Mouse (Mus musculus) heart, embryonic 13.5 days (tissue): ENCODE measurements at regions not wholly inside any gene's neighbourhood (a gene's known extent, or its start where the extent isn't known, plus 50 kb on each side); places are given as distances from the start of the nearest gene placed in this dataset.

ENCODE experiments used
- ATAC-seq: fragments of 200-750 bp; cut with Nextera tagmentation; 2 replicates; pipeline ENCODE4 v1.8.0; 2017; ENCODE audit warnings: moderate TSS enrichment; ENCODE audit not compliant: insufficient number of reproducible peaks, low FRiP score, low TSS enrichment; ENCODE audit errors: extremely low read depth
- H3K27ac ChIP-seq: fragments of 300-500 bp; sonication (generic); replicated peaks from 2 replicates; pipeline ENCODE4 v1.5.1; 2015; ENCODE audit warnings: moderate library complexity, mild to moderate bottlenecking, inconsistent platforms
- H3K27me3 ChIP-seq: fragments of 300-500 bp; sonication (generic); replicated peaks from 2 replicates; pipeline ENCODE4 v1.6.1; 2015; ENCODE audit warnings: mild to moderate bottlenecking, inconsistent platforms
- H3K36me3 ChIP-seq: fragments of 300-500 bp; sonication (generic); 2 replicates; pipeline ENCODE4 v1.6.1; 2015; ENCODE audit warnings: mild to moderate bottlenecking, inconsistent platforms
- H3K4me1 ChIP-seq: fragments of 300-500 bp; sonication (generic); 2 replicates; pipeline ENCODE4 v1.6.1; 2015; ENCODE audit warnings: inconsistent platforms
- H3K4me2 ChIP-seq: fragments of 300-500 bp; sonication (generic); 2 replicates; pipeline ENCODE4 v1.6.1; 2015; ENCODE audit warnings: inconsistent platforms, mild to moderate bottlenecking, moderate library complexity
- H3K4me3 ChIP-seq: fragments of 300-500 bp; sonication (generic); 2 replicates; pipeline ENCODE4 v1.5.1; 2015; ENCODE audit warnings: moderate library complexity, mild to moderate bottlenecking, inconsistent platforms
- H3K9ac ChIP-seq: fragments of 300-500 bp; sonication (generic); 2 replicates; pipeline ENCODE4 v1.6.1; 2015; ENCODE audit warnings: inconsistent platforms, mild to moderate bottlenecking, moderate library complexity
- H3K9me3 ChIP-seq: fragments of 300-500 bp; sonication (generic); 2 replicates; pipeline ENCODE4 v1.6.1; 2016; ENCODE audit warnings: inconsistent platforms
- WGBS: fragments of 180-500 bp; shearing (Covaris S2); methylation state at CpG from one replicate; pipeline ENCODE4 v1.1.7; 2015; ENCODE audit warnings: mixed read lengths; 5-methylcytosine and 5-hydroxymethylcytosine counted together

- H3K4me1 ChIP-seq, result peaks cover 49% of the 10 kb centered on the region
- 43% methylated on average over 9 of the region's 9 CpGs for WGBS
- H3K4me2 ChIP-seq, result no peak overlapping the region; the same call in 1 of the 2 replicates
- peak overlapping the region; percentile 36; the same call in 1 of the 2 replicates for H3K27ac ChIP-seq
- no peaks in the 10 kb centered on the region for H3K27me3 ChIP-seq
- no peak for ATAC-seq
- no peaks in the 10 kb centered on the region for H3K36me3 ChIP-seq
- no peak overlapping the region for H3K4me3 ChIP-seq
- no peaks in the 10 kb centered on the region for H3K9me3 ChIP-seq
- no peak overlapping the region for H3K9ac ChIP-seq
These were observed 392.7 kb downstream of the Wdr11 start for GRCm38 (mm10) chr7:129984367-129984766.

- Histone ChIP-seq H3K4me2 (no peak overlapping the region), H3K4me3 (no peak overlapping the region), H3K27ac (no peak overlapping the region), H3K4me1 (peaks cover 60% of the 10 kb centered on the region), H3K9ac (no peak overlapping the region), H3K27me3 (no peaks in the 10 kb centered on the region), H3K9me3 (no peaks in the 10 kb centered on the region), H3K36me3 (no peaks in the 10 kb centered on the region)
- 55% methylated on average over 6 of the region's 6 CpGs for WGBS
- no peak for ATAC-seq
These were observed 395.5 kb downstream of the Wdr11 start for GRCm38 (mm10) chr7:129987119-129987665.

GRCm38 (mm10) chr7:129987713-129988112 lies 396.1 kb downstream of the Wdr11 start:
- peaks cover 55% of the 10 kb centered on the region for H3K4me1 ChIP-seq
- 79% methylated on average over 4 of the region's 4 CpGs for WGBS

GRCm38 (mm10) chr7:129993446-129994223 lies 402.0 kb downstream of the Wdr11 start:
- 74% methylated on average over 14 of the region's 14 CpGs for WGBS
- no peaks in the 10 kb centered on the region for H3K9me3 ChIP-seq

More at GRCm38 (mm10) chr7:129987713-129988112, 396.1 kb downstream of the Wdr11 start:
- H3K27ac ChIP-seq, result no peak overlapping the region
- no peaks in the 10 kb centered on the region for H3K9me3 ChIP-seq
- no peaks in the 10 kb centered on the region for H3K27me3 ChIP-seq
- H3K4me2 ChIP-seq, result no peak overlapping the region
- no peak for ATAC-seq
- H3K4me3 ChIP-seq, result no peak overlapping the region
- H3K36me3 ChIP-seq, result no peaks in the 10 kb centered on the region
- H3K9ac ChIP-seq, result no peak overlapping the region

GRCm38 (mm10) chr7:129995529-129995928 lies 403.9 kb downstream of the Wdr11 start:
- H3K4me3 ChIP-seq, result no peak overlapping the region
- ATAC-seq, result no peak
- peaks cover 18% of the 10 kb centered on the region; the same call in 1 of the 2 replicates for H3K4me1 ChIP-seq
- WGBS, result 89% methylated on average over 7 of the region's 7 CpGs
- no peaks in the 10 kb centered on the region for H3K27me3 ChIP-seq
- no peaks in the 10 kb centered on the region for H3K9me3 ChIP-seq
- H3K9ac ChIP-seq, result no peak overlapping the region
- no peak overlapping the region for H3K27ac ChIP-seq
- no peaks in the 10 kb centered on the region for H3K36me3 ChIP-seq
- no peak overlapping the region for H3K4me2 ChIP-seq

More at GRCm38 (mm10) chr7:129993446-129994223, 402.0 kb downstream of the Wdr11 start:
- Histone ChIP-seq H3K4me3 (no peak overlapping the region), H3K4me1 (peaks cover 11% of the 10 kb centered on the region; the same call in 1 of the 2 replicates), H3K9ac (no peak overlapping the region), H3K36me3 (no peaks in the 10 kb centered on the region), H3K27ac (no peak overlapping the region), H3K27me3 (no peaks in the 10 kb centered on the region), H3K4me2 (no peak overlapping the region)
- ATAC-seq, result no peak

- Histone ChIP-seq H3K4me2 (peak overlapping the region; percentile 32; the same call in 1 of the 2 replicates), H3K27ac (peak overlapping the region; percentile 6; the same call in 1 of the 2 replicates), H3K4me1 (peaks cover 25% of the 10 kb centered on the region; the same call in 1 of the 2 replicates), H3K36me3 (no peaks in the 10 kb centered on the region), H3K4me3 (no peak overlapping the region), H3K27me3 (no peaks in the 10 kb centered on the region), H3K9me3 (no peaks in the 10 kb centered on the region), H3K9ac (no peak overlapping the region)
- ATAC-seq, result no peak
- 50% methylated on average over 10 of the region's 10 CpGs for WGBS
These were observed 409.4 kb downstream of the Wdr11 start for GRCm38 (mm10) chr7:130001064-130001463.

- no peak overlapping the region for H3K4me2 ChIP-seq
- no peaks in the 10 kb centered on the region for H3K36me3 ChIP-seq
- no peaks in the 10 kb centered on the region for H3K27me3 ChIP-seq
- H3K9ac ChIP-seq, result no peak overlapping the region
- no peak for ATAC-seq
- H3K27ac ChIP-seq, result no peak overlapping the region
- no peak overlapping the region for H3K4me3 ChIP-seq
- H3K4me1 ChIP-seq, result peaks cover 25% of the 10 kb centered on the region; the same call in 1 of the 2 replicates
- no peaks in the 10 kb centered on the region for H3K9me3 ChIP-seq
- WGBS, result 77% methylated on average over 12 of the region's 12 CpGs
These were observed 410.3 kb downstream of the Wdr11 start for GRCm38 (mm10) chr7:130002002-130002401.

GRCm38 (mm10) chr7:130005406-130005805 lies 413.7 kb downstream of the Wdr11 start:
- Histone ChIP-seq H3K36me3 (no peaks in the 10 kb centered on the region), H3K4me3 (no peak overlapping the region), H3K4me1 (peaks cover 30% of the 10 kb centered on the region; the same call in 1 of the 2 replicates), H3K27me3 (no peaks in the 10 kb centered on the region), H3K4me2 (no peak overlapping the region), H3K27ac (peak overlapping the region; percentile 54; the same call in 1 of the 2 replicates), H3K9ac (no peak overlapping the region), H3K9me3 (no peaks in the 10 kb centered on the region)
- 44% methylated on average over 10 of the region's 10 CpGs for WGBS
- ATAC-seq, result no peak

GRCm38 (mm10) chr7:130007993-130008583 lies 416.4 kb downstream of the Wdr11 start:
- Histone ChIP-seq H3K27ac (no peak overlapping the region), H3K9me3 (no peaks in the 10 kb centered on the region), H3K9ac (no peak overlapping the region), H3K4me2 (no peak overlapping the region), H3K36me3 (no peaks in the 10 kb centered on the region), H3K4me3 (no peak overlapping the region), H3K27me3 (no peaks in the 10 kb centered on the region), H3K4me1 (peaks cover 29% of the 10 kb centered on the region)
- 35% methylated on average over 6 of the region's 6 CpGs for WGBS
- no peak for ATAC-seq

GRCm38 (mm10) chr7:130008591-130009418 lies 417.1 kb downstream of the Wdr11 start:
- H3K27me3 ChIP-seq, result no peaks in the 10 kb centered on the region
- 55% methylated on average over 12 of the region's 12 CpGs for WGBS
- H3K9me3 ChIP-seq, result no peaks in the 10 kb centered on the region
- H3K9ac ChIP-seq, result no peak overlapping the region
- H3K4me3 ChIP-seq, result no peak overlapping the region
- ATAC-seq, result no peak
- no peaks in the 10 kb centered on the region for H3K36me3 ChIP-seq
- no peak overlapping the region for H3K27ac ChIP-seq
- peaks cover 29% of the 10 kb centered on the region for H3K4me1 ChIP-seq
- H3K4me2 ChIP-seq, result no peak overlapping the region

- Histone ChIP-seq H3K36me3 (no peaks in the 10 kb centered on the region), H3K4me2 (peak overlapping the region; percentile 22), H3K4me3 (no peak overlapping the region), H3K9ac (no peak overlapping the region), H3K27me3 (no peaks in the 10 kb centered on the region), H3K27ac (no peak overlapping the region), H3K4me1 (peaks cover 49% of the 10 kb centered on the region), H3K9me3 (no peaks in the 10 kb centered on the region)
- no peak for ATAC-seq
- WGBS, result 56% methylated on average over 8 of the region's 8 CpGs
These were observed 420.4 kb downstream of the Wdr11 start for GRCm38 (mm10) chr7:130012067-130012466.
